Mouse (Mus musculus) cerebellum, adult 2 months (tissue): ENCODE results near the gene Abhd8.

Source experiments
- CTCF ChIP-seq: fragments of 200-500 bp; IDR thresholded peaks from 2 replicates; pipeline ENCODE4 v1.5.1; 2011; ENCODE audit warnings: low read depth, mild to moderate bottlenecking, control low read depth, low read length, moderate library complexity, borderline replicate concordance; ENCODE audit not compliant: insufficient read depth
- POLR2A ChIP-seq: fragments of 200-500 bp; IDR thresholded peaks from 2 replicates; pipeline ENCODE4 v1.6.1; 2011; ENCODE audit warnings: low read length, control low read depth, borderline replicate concordance; ENCODE audit not compliant: insufficient read depth

DNA sequence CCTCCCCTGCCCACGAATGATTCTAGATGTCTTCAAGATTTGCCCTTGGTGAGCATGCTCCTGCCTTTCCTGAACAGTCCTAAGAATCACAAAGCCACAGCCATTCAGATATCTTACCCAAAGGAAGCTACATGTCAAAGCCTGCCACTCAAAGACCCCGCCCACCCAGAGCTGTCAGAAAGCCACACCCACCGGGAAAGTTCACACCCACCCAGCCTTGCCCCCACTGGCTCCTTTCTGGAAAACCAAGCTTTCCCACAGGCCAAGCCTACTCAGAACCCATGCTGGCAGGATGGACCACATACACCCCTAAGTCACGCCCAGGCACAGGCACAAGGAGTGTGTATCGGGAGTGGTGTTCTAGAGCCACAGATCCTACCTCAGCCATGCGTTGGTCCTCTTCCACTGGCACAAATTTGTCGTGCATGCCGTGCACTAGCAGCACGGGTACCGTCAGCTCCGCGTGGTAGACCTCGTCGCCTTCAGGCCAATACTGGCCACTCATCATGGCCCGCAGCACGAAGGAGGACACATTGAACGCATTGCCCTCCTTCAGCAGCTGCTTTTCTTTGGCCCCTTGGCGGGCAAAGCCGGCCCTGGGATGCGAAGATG is 5.7 kb downstream of the Abhd8 start:
- TF ChIP-seq CTCF: no peak
- TF ChIP-seq POLR2A: no peak
